Mouse (Mus musculus) leukemia stem cell, adult 10-12 weeks (primary cell): ENCODE measurements around the gene Rtn2. TPM values are rescaled to one million over a fixed set of nuclear protein-coding genes. Genes with fewer than 3 reads are reported as not detected.

Source experiments
- polyA plus RNA-seq: library from polyadenylated mRNA; stranded (reverse); fragments of >175 nt; gene quantifications from 2 replicates; pipeline ENCODE4 v1.2.3, GENCODE M21; 2012; ENCODE audit warnings: low replicate concordance

The Rtn2 gene
- 0.57 and 1.1 TPM in 2 replicates for polyA plus RNA-seq

DNA sequence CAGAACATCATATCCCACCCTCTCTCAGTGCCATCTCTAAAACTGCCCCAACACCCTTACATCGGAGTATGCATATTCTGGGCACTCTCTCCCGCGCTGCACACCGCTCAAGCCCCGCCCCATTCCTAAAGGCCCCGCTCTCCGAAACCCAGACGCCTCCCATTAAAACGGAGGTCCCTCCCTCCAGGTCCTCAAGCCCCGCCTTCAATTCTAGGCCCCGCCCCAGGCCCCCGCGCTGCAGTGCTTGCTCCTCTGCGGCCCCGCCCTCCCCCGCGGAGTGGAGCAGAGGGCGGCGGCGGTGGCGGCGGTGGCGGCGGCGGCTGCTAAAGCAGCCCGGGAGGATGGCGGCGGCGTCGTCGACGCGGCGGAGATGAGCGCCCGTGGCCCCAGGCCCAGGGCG lies at the start of gene Rtn2:
Rtn2 (plus strand) TSS at position 240 of the 400 bp plus-strand sequence.

DNA sequence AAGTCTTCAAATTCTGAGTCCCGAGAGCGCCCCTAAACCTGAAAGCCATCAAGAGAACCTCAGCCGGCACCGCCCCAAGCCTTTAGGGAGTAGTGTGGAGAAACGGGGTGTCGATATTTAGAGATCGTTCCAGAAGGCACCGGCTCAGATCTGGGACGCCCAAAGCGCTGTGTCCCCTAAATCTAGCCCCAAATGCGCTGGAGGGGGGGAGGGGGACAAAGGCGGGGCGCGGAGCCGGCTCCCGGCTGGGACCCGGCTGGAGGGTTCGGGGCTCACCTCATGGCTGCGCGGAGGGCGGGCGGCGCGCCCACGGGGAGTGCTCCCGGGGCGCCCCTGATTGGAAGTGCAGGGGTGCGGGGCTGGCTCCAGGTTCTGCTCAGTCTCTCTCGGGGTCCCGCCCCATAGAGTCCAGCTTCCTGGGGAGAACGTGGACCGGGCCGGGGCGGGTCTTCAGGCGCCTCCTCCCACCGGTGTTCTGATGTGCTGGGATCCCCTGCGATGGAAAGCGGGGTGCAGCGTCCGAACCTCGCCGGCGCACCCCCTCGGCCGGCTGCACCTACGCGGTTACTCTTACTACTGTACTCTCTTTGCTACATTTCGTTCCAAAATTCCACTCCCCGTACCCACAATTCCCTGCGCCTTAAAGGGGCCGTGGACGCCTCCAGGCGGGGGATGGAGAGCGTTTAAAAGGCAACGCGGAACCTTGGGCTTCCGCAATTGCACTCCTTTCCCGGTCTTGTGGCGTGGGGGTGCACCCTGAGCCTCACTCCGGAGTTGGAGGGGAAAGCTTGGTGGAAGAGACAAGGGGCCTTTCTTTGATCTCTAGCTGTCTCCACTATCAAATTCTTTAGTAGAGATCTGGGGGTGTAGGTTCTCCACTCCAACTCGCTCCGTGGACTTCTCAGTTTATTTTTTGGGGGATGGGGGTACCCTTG lies 10.9 kb upstream of the Rtn2 start, which contains the start of gene Vasp:
Vasp (minus strand) TSS at position 580 of the 935 bp plus-strand sequence.

DNA sequence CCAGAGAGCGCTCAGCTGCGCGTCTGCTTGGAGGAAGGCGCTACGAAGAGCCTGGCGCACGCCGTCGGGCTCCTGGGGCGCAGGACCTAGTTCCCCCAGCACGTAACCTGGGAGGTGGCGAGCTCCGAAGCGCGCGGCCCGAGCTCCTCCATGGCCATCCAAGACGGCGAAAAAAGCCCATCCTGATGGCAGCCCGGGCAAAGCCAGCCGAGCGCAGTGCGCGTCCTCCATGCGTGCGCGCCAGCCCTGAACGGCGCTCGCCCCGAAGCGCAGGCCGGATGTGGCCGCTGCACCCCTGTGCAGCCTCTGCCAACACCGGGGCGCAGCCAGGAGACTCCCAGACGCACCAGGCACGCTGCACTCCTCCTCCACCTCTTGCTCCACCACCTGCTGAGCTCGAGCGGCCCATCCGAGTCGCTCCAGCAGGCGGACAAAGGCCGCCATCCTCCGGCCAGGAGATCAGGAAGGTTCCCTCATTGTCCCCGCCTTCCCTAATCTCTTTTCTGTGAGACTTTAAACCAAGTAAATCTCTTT lies 2.8 kb upstream of the Rtn2 start, which contains the start of gene Ppm1n:
Ppm1n (minus strand) TSS at position 484 of the 534 bp plus-strand sequence.

DNA sequence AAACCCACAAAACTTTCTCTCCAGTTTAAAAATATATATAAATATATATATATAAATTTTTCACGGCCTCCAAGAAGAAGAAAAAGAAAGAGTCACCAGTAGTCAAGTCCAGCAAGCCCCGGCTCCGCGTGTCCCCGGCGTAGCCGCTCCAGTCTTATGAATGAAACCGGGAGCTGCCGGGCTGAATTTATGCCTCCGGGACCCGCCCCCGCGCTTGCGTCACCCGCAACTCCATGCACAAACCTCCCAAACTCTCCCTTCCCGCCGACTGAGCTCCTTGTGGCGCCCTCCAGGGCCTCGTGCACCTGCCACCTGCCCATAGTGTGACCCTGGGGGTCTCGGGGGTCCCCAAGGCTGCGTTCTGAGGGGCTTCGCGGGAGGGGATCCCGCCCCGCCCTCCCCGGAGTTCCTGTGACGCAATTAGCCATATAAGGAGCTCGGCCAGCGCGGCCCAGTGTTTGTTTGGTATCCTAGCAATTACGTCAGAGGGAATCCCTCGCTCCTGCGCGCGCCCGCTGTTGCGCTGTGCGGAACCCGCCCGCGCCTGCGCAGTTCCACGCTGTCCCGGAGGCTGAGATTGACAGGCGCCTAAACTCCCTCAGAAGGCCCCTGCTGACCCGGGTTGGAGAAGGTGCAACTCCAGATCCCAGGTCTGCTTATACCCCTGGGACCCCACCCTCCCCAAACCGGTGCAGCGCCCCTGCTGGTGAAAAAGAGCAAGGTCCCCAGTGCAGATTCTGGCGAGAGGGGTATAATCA lies 27.6 kb downstream of the Rtn2 start, which contains the start of gene Fosb:
Fosb (minus strand) TSS at position 168 of the 758 bp plus-strand sequence.

DNA sequence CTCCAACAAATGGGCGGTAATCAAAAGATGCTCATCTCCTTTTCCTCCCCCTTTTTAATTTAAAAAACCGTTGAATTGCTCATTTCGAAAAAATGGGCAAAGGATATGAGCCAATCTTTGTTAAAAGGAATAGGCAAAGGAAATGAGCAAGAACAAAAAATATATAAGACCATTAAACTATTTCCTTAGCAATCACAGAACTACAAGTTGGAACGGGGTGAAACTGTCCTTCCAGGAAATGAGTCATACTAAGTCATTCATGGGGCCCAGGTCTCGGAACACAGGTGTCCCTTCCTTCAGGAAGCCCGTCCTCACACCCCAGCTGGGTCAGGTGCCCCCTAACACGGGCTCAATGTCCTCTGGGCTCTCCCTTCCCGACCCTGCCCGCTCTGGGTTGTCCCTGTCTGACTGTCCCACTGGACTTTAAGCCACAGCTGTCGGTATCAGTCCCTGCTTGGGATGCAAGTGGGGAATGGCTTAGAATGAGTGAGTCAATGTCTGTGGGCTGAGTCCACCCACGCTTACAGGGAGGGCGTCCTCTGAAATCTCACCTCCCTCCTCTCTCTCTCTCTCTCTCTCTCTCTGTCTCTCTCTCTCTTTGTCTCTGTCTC lies 61.9 kb downstream of the Rtn2 start, which contains the start of gene Ercc1:
Ercc1 (plus strand) TSS at position 542 of the 611 bp plus-strand sequence.

Other genes with a start within 250 kb of the Rtn2 start
- gene Rsph6a, start 227.9 kb upstream of the Rtn2 start, polyA plus RNA-seq, result 0.19 TPM in 1 of 2 replicates, not detected in the other
- gene Dmwd, start 206.4 kb upstream of the Rtn2 start, polyA plus RNA-seq, result 85.8 and 98.6 TPM in 2 replicates
- 62.6 and 65.4 TPM in 2 replicates for gene Dmpk, start 198.8 kb upstream of the Rtn2 start, polyA plus RNA-seq
- 10.2 and 12.1 TPM in 2 replicates for gene Six5, start 188.0 kb upstream of the Rtn2 start, polyA plus RNA-seq
- 0.07 TPM in 1 of 2 replicates, not detected in the other for gene Gm4969, start 164.3 kb upstream of the Rtn2 start, polyA plus RNA-seq
- gene Fbxo46, start 162.8 kb upstream of the Rtn2 start, polyA plus RNA-seq, result 28.1 and 39.2 TPM in 2 replicates
- gene Qpctl, start 133.3 kb upstream of the Rtn2 start, polyA plus RNA-seq, result 9.8 and 13.7 TPM in 2 replicates
- gene Snrpd2, start 132.9 kb upstream of the Rtn2 start, polyA plus RNA-seq, result 24.1 and 39.0 TPM in 2 replicates
- 0.07 TPM in 1 of 2 replicates, not detected in the other for gene Gipr, start 116.5 kb upstream of the Rtn2 start, polyA plus RNA-seq
- gene Eml2, start 106.2 kb upstream of the Rtn2 start, polyA plus RNA-seq, result 6.5 and 12.1 TPM in 2 replicates
- gene Gpr4, start 70.1 kb upstream of the Rtn2 start, polyA plus RNA-seq, result 0.88 and 1.3 TPM in 2 replicates
- gene Opa3, start 54.3 kb upstream of the Rtn2 start, polyA plus RNA-seq, result 10.7 and 15.7 TPM in 2 replicates
- 240 and 739 TPM in 2 replicates for gene Vasp, start 10.8 kb upstream of the Rtn2 start, polyA plus RNA-seq
- gene Ppm1n, start 2.6 kb upstream of the Rtn2 start, polyA plus RNA-seq, result 0.62 and 1.2 TPM in 2 replicates
- gene Fosb, start 27.4 kb downstream of the Rtn2 start, polyA plus RNA-seq, result 1.1 and 5.9 TPM in 2 replicates
- gene Ercc1, start 62.2 kb downstream of the Rtn2 start, polyA plus RNA-seq, result 21.3 and 28.9 TPM in 2 replicates
- gene Cd3eap, start 76.9 kb downstream of the Rtn2 start, polyA plus RNA-seq, result 35.9 and 52.0 TPM in 2 replicates
- 19.1 and 23.9 TPM in 2 replicates for gene Ppp1r13l, start 77.1 kb downstream of the Rtn2 start, polyA plus RNA-seq
- 43.1 and 62.1 TPM in 2 replicates for gene Ercc2, start 99.4 kb downstream of the Rtn2 start, polyA plus RNA-seq
- 1.8 and 4.2 TPM in 2 replicates for gene Klc3, start 121.5 kb downstream of the Rtn2 start, polyA plus RNA-seq
- 0.33 and 0.72 TPM in 2 replicates for gene Ckm, start 122.2 kb downstream of the Rtn2 start, polyA plus RNA-seq
- 18.3 and 53.5 TPM in 2 replicates for gene Mark4, start 176.2 kb downstream of the Rtn2 start, polyA plus RNA-seq
- 0.96 and 3.4 TPM in 2 replicates for gene Exoc3l2, start 180.7 kb downstream of the Rtn2 start, polyA plus RNA-seq
- gene Bloc1s3, start 225.7 kb downstream of the Rtn2 start, polyA plus RNA-seq, result 5.1 and 6.1 TPM in 2 replicates
- 53.1 and 54.0 TPM in 2 replicates for gene Trappc6a, start 225.8 kb downstream of the Rtn2 start, polyA plus RNA-seq
- 0.13 and 0.14 TPM in 2 replicates for gene Nkpd1, start 235.2 kb downstream of the Rtn2 start, polyA plus RNA-seq